Mouse (Mus musculus): ENCODE results near the gene 4930555G01Rik. TPM values are rescaled to one million over a fixed set of nuclear protein-coding genes. Genes with fewer than 3 reads are reported as not detected.
"Not testable (repeated sequence)": the region's sequence is repeated elsewhere in the genome, so short reads cannot be mapped to it uniquely, and the experiment has no call there.

4930555G01Rik gene
- total RNA-seq (2021), result not detected

GRCm38 (mm10) chr14:5050329-5050728 is at the start of gene 4930555G01Rik:
4930555G01Rik (plus strand) TSS chr14:5050629.
- intact Hi-C loops (cut with DNase I); DNase-seq (ENCODE audit: low spot score in 2 of 2): not testable (repeated sequence)

GRCm38 (mm10) chr14:5015591-5015990 is 34.8 kb upstream of the 4930555G01Rik start, which contains the start of gene Gm3298:
Gm3298 (plus strand) TSS chr14:5015891.
- DNase-seq (ENCODE audit: low spot score in 2 of 2); intact Hi-C loops (cut with DNase I): not testable (repeated sequence)

DNA sequence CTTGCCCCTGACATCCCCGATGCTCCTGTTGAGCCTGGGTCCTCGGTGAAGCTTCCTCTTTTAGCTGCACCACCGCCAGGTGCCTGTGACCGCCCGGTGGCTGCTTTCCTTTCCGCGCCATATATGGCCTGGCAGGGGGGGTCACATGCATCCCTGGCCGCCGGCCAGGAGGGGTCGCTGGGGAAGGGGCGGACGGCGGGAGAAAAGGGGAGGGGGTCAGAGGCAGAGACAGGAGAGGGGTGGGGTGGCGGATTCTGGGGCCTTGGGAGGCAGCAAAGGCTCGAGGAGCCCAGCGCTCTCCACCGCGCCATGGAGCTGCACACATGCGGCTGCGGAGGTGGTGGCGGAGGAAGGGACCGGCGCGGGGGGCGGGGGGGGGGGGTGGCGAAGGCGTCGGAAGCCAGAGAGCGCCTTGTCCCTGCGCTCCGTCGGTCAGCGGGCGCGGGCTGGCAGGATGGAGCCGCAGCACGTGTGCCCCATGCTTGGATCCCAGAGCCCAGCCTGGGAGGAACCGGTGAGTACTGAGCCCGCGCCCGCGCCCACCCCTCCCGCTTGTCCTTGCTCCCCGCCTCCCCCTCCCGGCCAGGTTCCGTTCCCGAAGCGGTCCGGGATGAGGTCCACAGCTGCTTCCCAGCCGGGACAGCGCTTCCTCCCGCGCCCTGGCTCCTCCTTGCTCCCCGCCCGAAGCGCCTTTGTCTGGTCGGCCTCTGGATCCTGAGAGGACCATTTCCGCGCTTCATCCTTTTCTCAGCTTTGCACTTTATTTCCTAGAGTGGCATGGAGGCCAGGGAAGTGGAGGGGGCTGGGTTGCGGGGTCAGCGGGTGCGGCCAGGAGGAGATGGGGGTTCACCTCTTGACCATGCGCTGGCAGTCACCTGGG is 20.4 kb downstream of the 4930555G01Rik start, which contains the start of gene Gm8281:
Gene Gm8281 (plus strand): TSS at position 430 of the 880 bp plus-strand sequence.
- DNase-seq (ENCODE audit: low spot score in 2 of 2); intact Hi-C loops (cut with DNase I): not testable (repeated sequence)

Other genes with a start within 250 kb of the 4930555G01Rik start
- not detected for gene Gm3269, start 212.5 kb upstream of the 4930555G01Rik start, total RNA-seq (2021)
- gene Gm3264, start 195.1 kb upstream of the 4930555G01Rik start, total RNA-seq (2021), result not detected
- gene Gm3278, start 158.2 kb upstream of the 4930555G01Rik start, total RNA-seq (2021), result not detected
- not detected for gene Gm8297, start 66.7 kb upstream of the 4930555G01Rik start, total RNA-seq (2021)
- gene Gm3298, start 34.7 kb upstream of the 4930555G01Rik start, total RNA-seq (2021), result 1 to 10 TPM in 1 of 2 experiments, not detected in 1; 1.4 TPM
- gene Gm8281, start 20.4 kb downstream of the 4930555G01Rik start, total RNA-seq (2021), result 1 to 10 TPM in 1 of 2 experiments, under 1 TPM in 1; 0.99 to 1.4 TPM
- gene Gm8279, start 80.9 kb downstream of the 4930555G01Rik start, total RNA-seq (2021), result not detected
- gene Gm3317, start 113.9 kb downstream of the 4930555G01Rik start, total RNA-seq (2021), result not detected
- gene Gm8271, start 135.2 kb downstream of the 4930555G01Rik start, total RNA-seq (2021), result not detected
- gene Gm3526, start 210.0 kb downstream of the 4930555G01Rik start, total RNA-seq (2021), result not detected

All from left cerebral cortex, postnatal 25 days (tissue).